Mouse (Mus musculus): ENCODE data around the gene Cyp3a41b.
"Not testable (repeated sequence)": the region's sequence is repeated elsewhere in the genome, so short reads cannot be mapped to it uniquely, and the experiment has no call there.

Cyp3a41b gene

GRCm38 (mm10) chr5:145584630-145585029 lies at the start of gene Cyp3a41b:
Gene Cyp3a41b, minus strand, starts transcription at chr5:145584730.
- DNase-seq, result not testable (repeated sequence)

GRCm38 (mm10) chr5:145632286-145632685 lies 47.8 kb upstream of the Cyp3a41b start:
- DNase-seq, result not testable (repeated sequence)

GRCm38 (mm10) chr5:145604891-145605290 lies 20.4 kb upstream of the Cyp3a41b start:
- DNase-seq, result not testable (repeated sequence)

GRCm38 (mm10) chr5:145597851-145598250 lies 13.3 kb upstream of the Cyp3a41b start:
- DNase-seq, result not testable (repeated sequence)

GRCm38 (mm10) chr5:145577321-145577720 lies 7.2 kb downstream of the Cyp3a41b start:
- not testable (repeated sequence) for DNase-seq

- not testable (repeated sequence) for DNase-seq
Observed at GRCm38 (mm10) chr5:145575660-145576059, 8.9 kb downstream of the Cyp3a41b start.

GRCm38 (mm10) chr5:145571922-145572321 lies 12.6 kb downstream of the Cyp3a41b start:
- DNase-seq, result not testable (repeated sequence)

Measured in right cerebral cortex, postnatal 25 days (tissue).